Mouse (Mus musculus) Patski (cell line): ENCODE data around the gene Hivep3. TPM values are rescaled to one million over a fixed set of nuclear protein-coding genes. Genes with fewer than 3 reads are reported as not detected.

Experiments
- ATAC-seq: fragments of 100-300 bp; one replicate; pipeline ENCODE4 v1.8.0; 2021
- CTCF ChIA-PET: fragments of 350-600 bp; sonication (Branson Sonifier 250); formaldehyde crosslinking; loops from one replicate; lab custom pipeline; 2022; ENCODE audit warnings: inconsistent platforms; lab: Charles Lee
- POLR2A ChIA-PET: fragments of 350-600 bp; sonication (Branson Sonifier 250); formaldehyde crosslinking; loops from one replicate; lab custom pipeline; 2022; ENCODE audit warnings: antibody characterized with exemption, inconsistent platforms; lab: Charles Lee
- DNase-seq: peaks from one replicate; pipeline ENCODE4 v3.0.0-alpha.2; 2011; ENCODE audit warnings: low read depth, low spot score
- H3K27me3 ChIP-seq: fragments of 371-371 bp; one replicate; pipeline ENCODE4 v1.5.1; 2021
- CTCF ChIP-seq: fragments of 100-300 bp; IDR thresholded peaks from one replicate; pipeline ENCODE4 v1.5.1; 2021
- in situ Hi-C: fragments of 300-500 bp; cut with MboI; formaldehyde crosslinking; loops from 3 replicates; pipeline ENCODE4 v1.11.1; 2018; ENCODE audit warnings: low pct_unique_long_range_greater_than_20kb, mixed read lengths
- polyA plus RNA-seq: library from polyadenylated mRNA; unstranded; gene quantifications from one replicate; pipeline ENCODE4 v1.2.3, GENCODE M21; 2021

Gene Hivep3
- polyA plus RNA-seq, 1 experiment from 2014 or later, result 4.4 TPM

DNA sequence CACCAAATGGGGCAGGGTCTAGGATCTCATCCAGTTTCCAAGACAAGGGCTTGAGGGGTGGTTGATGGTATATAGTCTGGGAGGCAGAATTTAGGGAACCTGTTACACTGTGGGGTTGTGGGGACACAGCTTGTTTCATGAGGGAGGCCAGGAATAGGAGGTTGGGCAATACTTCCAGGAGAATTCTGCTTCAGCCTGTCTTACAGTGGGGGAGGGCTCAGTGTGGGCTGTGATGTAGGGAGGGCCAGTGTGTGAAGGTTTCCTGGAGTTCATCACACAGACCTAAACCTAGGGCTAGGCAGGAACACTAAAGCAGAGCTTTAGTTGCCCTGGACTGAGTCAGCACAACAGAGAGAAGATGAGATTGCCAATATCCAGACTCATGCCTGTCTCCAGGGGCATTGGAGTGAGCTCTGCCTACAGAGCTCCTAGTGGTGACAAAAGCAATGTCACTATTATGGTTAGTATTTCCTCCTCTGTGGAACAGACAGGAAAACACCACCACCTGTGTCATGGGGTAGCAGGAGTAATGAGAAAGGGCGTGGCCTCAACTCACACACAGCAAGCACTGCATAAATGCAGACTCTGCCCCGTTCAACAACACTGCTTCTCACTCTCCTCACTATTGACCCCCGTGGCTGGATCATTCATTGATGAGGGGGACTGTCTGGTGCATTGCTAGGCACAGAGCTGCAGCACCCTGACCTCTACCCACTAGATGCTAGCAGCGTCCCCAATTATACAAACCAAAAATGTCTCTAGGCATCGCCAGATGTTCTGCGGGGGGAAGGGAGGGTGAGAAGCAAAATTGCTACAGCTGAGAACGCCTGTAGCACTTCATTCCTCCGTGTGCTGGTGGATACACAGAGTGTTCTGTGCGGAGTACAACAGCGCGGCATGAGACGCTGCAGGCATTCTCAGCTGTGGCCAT is 213.9 kb downstream of the Hivep3 start:
- in situ Hi-C loops, result no loop called here
- ChIA-PET CTCF (no interaction called here), POLR2A (interaction anchor here (0.6 kb wide), 1 partner anchor 663 kb away, joined by 3 read pairs; no protein-coding TSS in a partner anchor)
- TF ChIP-seq CTCF, result no peak
- H3K27me3 ChIP-seq, result no peaks in the 10 kb centered on the region
- no peak for DNase-seq
- no peak for ATAC-seq

DNA sequence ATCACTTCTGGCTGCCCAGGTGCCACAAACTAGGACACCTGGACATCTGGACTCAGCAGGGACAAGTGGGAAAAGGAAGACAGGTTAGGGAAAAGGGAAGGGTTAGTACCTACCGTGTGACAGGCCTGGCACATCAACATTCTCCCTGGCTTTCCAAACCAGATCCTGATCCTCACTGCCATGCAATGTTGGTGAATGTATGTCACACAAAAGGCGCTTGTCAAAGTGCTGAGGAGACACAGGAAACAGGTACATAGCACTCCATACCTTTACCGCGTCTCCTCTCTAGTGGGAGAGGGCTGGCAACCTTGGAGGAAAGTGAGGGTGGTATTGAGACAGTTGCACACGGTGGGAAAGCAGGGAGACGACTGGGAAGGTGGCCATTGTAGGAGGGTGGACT is 214.8 kb downstream of the Hivep3 start:
- ChIA-PET POLR2A (no interaction called here), CTCF (no interaction called here)
- no peak for TF ChIP-seq CTCF
- no peaks in the 10 kb centered on the region for H3K27me3 ChIP-seq
- no peak for ATAC-seq
- in situ Hi-C loops, result no loop called here
- no peak for DNase-seq

DNA sequence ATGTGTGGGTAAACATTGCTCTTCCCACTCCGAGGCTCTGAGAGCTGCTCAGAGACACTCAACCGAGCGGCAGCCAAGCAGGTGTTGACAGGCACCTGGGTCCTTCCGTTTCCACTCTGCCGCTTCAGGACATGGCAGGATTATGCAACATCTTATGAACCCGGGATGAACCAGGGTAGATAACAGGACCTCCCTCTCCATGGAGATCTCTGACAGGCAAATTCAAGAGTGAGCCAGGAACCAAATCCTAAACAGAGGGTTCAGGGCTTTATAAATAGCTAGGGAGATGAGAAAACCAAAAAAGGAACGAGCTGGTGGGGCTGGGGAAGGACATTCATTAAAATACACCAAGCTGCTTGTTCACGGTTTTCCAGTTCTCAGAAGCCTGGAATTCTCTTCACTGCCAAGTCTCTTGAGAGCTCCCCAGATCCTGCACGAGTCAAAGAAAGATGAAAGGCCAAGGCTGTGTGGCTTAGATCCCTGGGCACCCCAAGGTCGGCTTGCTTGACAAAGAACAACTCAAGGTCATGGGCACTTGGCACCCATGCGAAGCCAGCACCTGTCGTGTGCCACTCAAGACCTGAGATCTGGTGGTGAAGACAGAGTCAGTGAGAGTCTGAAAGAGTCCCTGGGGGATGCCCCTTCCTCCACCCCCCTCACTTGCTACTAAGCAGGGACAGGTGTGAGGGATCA is 215.5 kb downstream of the Hivep3 start:
- in situ Hi-C loops, result no loop called here
- ChIA-PET POLR2A (interaction anchor here (0.6 kb wide), 1 partner anchor 291 kb away, joined by 3 read pairs; no protein-coding TSS in a partner anchor), CTCF (no interaction called here)
- DNase-seq (no peak), ATAC-seq (no peak)
- no peak for TF ChIP-seq CTCF
- H3K27me3 ChIP-seq, result no peaks in the 10 kb centered on the region

DNA sequence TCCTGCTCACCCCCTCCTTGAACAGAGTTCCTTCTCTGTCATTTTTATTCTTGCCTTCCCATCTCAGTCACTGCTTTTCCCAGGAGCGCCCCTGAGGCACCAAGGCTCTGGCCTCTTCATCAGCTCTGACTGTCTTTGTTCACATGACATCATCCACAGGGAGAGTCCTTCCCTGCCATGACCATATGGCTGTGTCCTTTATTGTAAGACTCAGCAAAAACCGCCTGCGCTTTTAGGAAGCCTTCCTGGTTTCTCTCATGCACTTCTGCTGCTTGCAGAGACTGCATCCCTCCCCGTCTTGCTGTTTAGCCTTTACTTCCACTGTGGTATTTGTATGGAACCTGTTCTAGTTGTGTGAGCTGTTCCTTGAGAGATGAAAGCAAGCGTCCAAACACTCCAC is 216.6 kb downstream of the Hivep3 start:
- DNase-seq (no peak), ATAC-seq (no peak)
- H3K27me3 ChIP-seq, result no peaks in the 10 kb centered on the region
- TF ChIP-seq CTCF, result no peak
- CTCF ChIA-PET, result interaction anchor here (0.8 kb wide), 1 partner anchor 16 kb away, joined by 3 read pairs; no protein-coding TSS in a partner anchor
- in situ Hi-C loops, result no loop called here
- POLR2A ChIA-PET, result no interaction called here

DNA sequence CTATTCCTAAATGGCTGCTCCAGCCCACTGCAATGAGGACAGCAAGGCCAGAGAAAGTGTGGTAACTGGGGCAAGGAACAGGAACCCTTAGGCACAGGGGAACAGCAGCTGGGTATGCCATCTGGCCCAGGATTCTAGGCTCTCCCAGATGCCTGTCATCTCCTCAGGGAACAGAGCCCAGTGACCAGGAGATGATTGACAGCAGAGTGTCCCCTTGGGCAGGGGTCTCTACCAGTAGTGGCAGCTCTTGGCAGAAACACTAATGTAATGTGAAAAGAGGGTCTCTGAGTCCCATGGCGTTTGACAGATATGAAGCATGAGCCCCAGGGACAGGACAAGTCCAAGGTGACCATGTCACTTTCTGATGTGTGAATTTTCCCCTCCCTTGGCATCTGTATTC is 217.5 kb downstream of the Hivep3 start:
- no peak for TF ChIP-seq CTCF
- no peak for ATAC-seq
- in situ Hi-C loops, result no loop called here
- ChIA-PET POLR2A (no interaction called here), CTCF (no interaction called here)
- DNase-seq, result no peak
- no peaks in the 10 kb centered on the region for H3K27me3 ChIP-seq

DNA sequence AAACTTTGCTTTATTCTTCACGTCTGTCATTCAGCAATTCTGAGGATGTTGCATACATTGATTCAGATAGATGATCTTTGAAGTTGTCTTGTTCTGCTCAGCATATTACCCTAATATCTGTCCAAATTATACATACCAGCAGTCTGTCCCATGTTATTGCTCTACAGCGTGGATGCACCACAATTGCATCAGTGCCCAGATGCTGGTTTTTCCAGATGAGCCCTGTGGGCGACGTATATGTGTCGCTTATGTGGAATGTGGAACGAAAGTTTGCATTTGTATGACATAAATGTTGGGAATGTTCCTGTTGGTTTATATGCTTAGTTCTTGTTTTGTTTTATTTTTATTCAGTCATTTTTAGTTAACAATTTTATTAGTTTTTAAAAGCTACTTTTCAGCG is 221.4 kb downstream of the Hivep3 start:
- in situ Hi-C loops, result no loop called here
- POLR2A ChIA-PET, result no interaction called here
- no peaks in the 10 kb centered on the region for H3K27me3 ChIP-seq
- no peak for TF ChIP-seq CTCF
- CTCF ChIA-PET, result no interaction called here
- no peak for DNase-seq
- no peak for ATAC-seq

DNA sequence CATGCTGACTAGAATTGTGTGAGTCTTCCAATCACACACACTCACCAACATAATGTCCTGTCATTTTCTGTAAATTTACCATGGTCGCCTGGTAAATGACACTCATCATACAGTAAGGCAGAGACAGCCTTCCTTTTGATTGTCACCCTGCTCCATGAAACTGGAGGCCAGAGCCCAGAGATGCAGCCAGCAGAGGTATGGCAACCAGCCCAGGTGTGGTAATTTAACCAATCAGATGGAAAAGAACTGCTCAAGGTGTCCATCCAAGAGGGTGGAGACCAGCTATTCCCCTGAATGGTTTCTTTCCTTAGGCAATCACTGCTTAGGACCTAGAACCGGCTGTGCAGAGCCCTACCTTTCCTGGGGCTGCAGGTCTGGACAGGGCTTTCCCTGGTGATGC is 224.4 kb downstream of the Hivep3 start:
- in situ Hi-C loops, result no loop called here
- DNase-seq (no peak), ATAC-seq (no peak)
- no peak for TF ChIP-seq CTCF
- ChIA-PET CTCF (no interaction called here), POLR2A (no interaction called here)
- H3K27me3 ChIP-seq, result no peaks in the 10 kb centered on the region

DNA sequence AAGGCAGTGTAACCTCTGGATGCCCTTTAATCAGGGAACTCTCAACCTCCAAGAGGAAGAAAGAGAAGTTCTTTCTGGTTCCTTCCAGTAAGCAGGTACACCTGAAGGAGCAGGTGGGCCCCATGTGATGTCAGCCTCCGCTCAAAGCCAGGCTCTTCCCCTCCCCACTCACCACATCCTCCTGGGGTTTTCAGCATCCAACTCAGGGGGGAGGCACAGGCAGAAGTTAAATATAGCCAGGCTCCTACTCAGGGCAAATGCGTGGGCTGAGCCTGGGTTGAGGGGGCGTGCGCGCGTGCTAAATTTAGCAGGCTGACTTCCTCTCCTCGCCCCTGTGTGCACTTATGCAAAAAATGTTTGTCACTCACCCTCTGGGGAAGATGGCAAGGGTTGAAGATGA is 225.7 kb downstream of the Hivep3 start:
- TF ChIP-seq CTCF, result no peak
- ChIA-PET POLR2A (no interaction called here), CTCF (no interaction called here)
- in situ Hi-C loops, result no loop called here
- DNase-seq (no peak), ATAC-seq (no peak)
- no peaks in the 10 kb centered on the region for H3K27me3 ChIP-seq

DNA sequence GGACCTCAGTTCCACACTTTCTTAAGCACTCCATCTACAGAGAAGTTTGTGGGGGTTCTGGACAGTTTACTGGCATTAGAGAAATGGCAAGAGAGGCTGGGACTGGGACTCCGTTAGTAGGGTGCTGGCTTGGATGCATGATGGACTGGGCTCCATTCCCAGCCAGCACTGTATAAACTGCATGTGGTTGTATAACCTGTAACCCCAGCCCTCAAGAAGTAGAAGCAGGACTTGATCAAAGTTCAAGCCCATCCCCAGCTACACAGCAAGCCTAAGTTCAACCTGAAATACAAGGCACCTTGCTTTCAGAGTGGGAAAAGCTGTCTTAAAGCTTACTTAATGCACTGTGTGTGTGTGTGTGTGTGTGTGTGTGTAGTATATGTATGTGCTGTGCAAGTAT is 226.3 kb downstream of the Hivep3 start:
- no peaks in the 10 kb centered on the region for H3K27me3 ChIP-seq
- no peak for TF ChIP-seq CTCF
- ATAC-seq (no peak), DNase-seq (no peak)
- POLR2A ChIA-PET, result no interaction called here
- in situ Hi-C loops, result no loop called here
- CTCF ChIA-PET, result no interaction called here

DNA sequence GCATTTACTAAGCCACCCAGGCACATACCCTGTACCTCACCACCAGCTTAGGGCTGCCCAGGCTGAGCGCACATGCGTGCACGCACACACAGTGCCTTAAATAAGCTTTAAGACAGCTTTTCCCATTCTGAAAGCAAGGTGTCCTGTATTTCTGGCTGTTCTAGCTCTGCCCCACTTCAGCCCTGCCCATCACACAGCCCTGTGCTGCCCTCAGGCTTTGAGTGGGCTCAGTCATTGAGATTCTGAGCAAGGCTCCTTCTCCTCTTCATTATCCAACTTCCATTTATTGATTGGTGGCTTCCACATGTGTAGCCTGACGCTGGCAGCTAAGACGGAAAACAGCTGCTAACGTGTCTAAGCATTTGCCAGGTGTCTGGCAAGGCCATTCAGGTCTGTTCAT is 226.9 kb downstream of the Hivep3 start:
- POLR2A ChIA-PET, result no interaction called here

DNA sequence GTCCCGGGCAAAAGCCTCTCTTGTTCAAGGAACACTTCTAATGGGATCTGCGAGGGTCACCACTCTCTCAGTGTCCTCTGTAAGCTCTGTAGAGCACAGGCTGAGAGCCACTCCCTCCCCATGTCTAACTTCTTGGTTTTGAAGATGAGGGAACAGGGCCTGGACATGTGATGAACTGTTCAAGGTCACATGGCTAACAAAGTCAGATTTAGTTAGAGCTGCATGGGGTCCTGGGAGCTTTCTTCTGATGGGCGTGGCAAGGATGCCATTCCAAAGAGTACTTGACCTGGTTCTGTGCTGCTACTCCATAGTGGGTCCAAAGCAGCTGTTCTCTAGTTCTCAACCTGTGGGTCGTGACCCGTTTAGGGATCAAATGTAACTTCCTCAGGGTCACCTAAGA is 227.6 kb downstream of the Hivep3 start:
- ChIA-PET CTCF (interaction anchor here (1.3 kb wide), 1 partner anchor 144 kb away, joined by 4 read pairs; no protein-coding TSS in a partner anchor), POLR2A (no interaction called here)
- DNase-seq (no peak), ATAC-seq (no peak)
- H3K27me3 ChIP-seq, result no peaks in the 10 kb centered on the region
- in situ Hi-C loops, result no loop called here
- no peak for TF ChIP-seq CTCF

More for the DNA sequence above, 226.9 kb downstream of the Hivep3 start:
- DNase-seq (no peak), ATAC-seq (no peak)
- in situ Hi-C loops, result no loop called here
- H3K27me3 ChIP-seq, result no peaks in the 10 kb centered on the region
- no peak for TF ChIP-seq CTCF
- CTCF ChIA-PET, result interaction anchor here (1.3 kb wide), 1 partner anchor 144 kb away, joined by 4 read pairs; no protein-coding TSS in a partner anchor
